Mouse (Mus musculus) mammary gland, adult 2 months (tissue): Measurements from ENCODE around the gene Nxn. TPM values are rescaled to one million over a fixed set of nuclear protein-coding genes. Genes with fewer than 3 reads are reported as not detected.

Source experiments
- polyA plus RNA-seq: library from polyadenylated mRNA; depleted of rRNA; stranded (reverse); fragments of >200 nt; gene quantifications from 2 replicates; pipeline ENCODE4 v1.2.3, GENCODE M21; 2012; ENCODE audit warnings: low replicate concordance; rRNA removed

Nxn gene
- polyA plus RNA-seq = 21.6 and 24.9 TPM in 2 replicates

GRCm38 (mm10) chr11:76398798-76399586 is at the start of gene Nxn:
Gene Nxn, minus strand, starts transcription at chr11:76399140.

GRCm38 (mm10) chr11:76406702-76407583 is 8.0 kb upstream of the Nxn start, which contains the start of gene Timm22:
Gene Timm22, plus strand, starts transcription at chr11:76406952.

GRCm38 (mm10) chr11:76242901-76243810 is 155.8 kb downstream of the Nxn start, which contains the start of the genes Mrm3 and Glod4:
Gene Mrm3, plus strand, starts transcription at chr11:76243715.
Gene Glod4, minus strand, starts transcription at chr11:76243725.

GRCm38 (mm10) chr11:76217390-76217800 is 181.5 kb downstream of the Nxn start, which contains the start of the genes Dbil5 and Gemin4:
Gene Dbil5, plus strand, starts transcription at chr11:76217608.
Gene Gemin4, minus strand, starts transcription at chr11:76217664.

Other genes with a start within 250 kb of the Nxn start
- gene Vps53, start 219.5 kb downstream of the Nxn start, polyA plus RNA-seq = 17.6 and 30.0 TPM in 2 replicates
- 14.1 and 17.0 TPM in 2 replicates for gene Fam57a, start 219.5 kb downstream of the Nxn start, polyA plus RNA-seq
- gene Dbil5, start 181.5 kb downstream of the Nxn start, polyA plus RNA-seq = 0.38 and 0.68 TPM in 2 replicates
- 7.5 and 9.5 TPM in 2 replicates for gene Gemin4, start 181.5 kb downstream of the Nxn start, polyA plus RNA-seq
- gene Mrm3, start 155.4 kb downstream of the Nxn start, polyA plus RNA-seq = 6.5 and 8.0 TPM in 2 replicates
- gene Glod4, start 155.4 kb downstream of the Nxn start, polyA plus RNA-seq = 4.1 and 9.6 TPM in 2 replicates
- gene Timm22, start 7.8 kb upstream of the Nxn start, polyA plus RNA-seq = 6.8 and 12.5 TPM in 2 replicates
- gene Abr, start 223.2 kb upstream of the Nxn start, polyA plus RNA-seq = 27.4 and 31.7 TPM in 2 replicates